Mouse (Mus musculus): ENCODE data around the gene Zbtb1. TPM values are rescaled to one million over a fixed set of nuclear protein-coding genes. Genes with fewer than 3 reads are reported as not detected.
A peak's percentile ranks its signal among the peaks of the same experiment; 100 is the strongest.

Zbtb1 gene
- 10.0 and 10.5 TPM in 2 replicates for polyA plus RNA-seq (2015; fragmentation: Nextera tagmentation; extraction: Ambion mirVana)

- Histone ChIP-seq H3K4me3 (ENCODE audit: low read length) (peak within 1 kb of the TSS; percentile 97), H3K27me3 (ENCODE audit: insufficient read depth, low read length) (no peaks in the 10 kb centered on the region), H3K36me3 (ENCODE audit: insufficient read depth, low read length) (no peaks in the 10 kb centered on the region), H3K4me2 (replicated peaks; ENCODE audit: low read depth, low read length) (peak within 1 kb of the TSS; percentile 78), H3K9me3 (ENCODE audit: low read length) (no peaks in the 10 kb centered on the region), H3K4me1 (ENCODE audit: insufficient read depth, low read length) (peaks cover 48% of the 10 kb centered on the region), H3K9ac (replicated peaks; ENCODE audit: low read length) (peak within 1 kb of the TSS; percentile 100), H3K27ac (ENCODE audit: low read length) (peak within 1 kb of the TSS; percentile 100)
- ATAC-seq (ENCODE audit: low FRiP score, low TSS enrichment), result peak; percentile 78
- under 1% methylated on average over 91 of the region's 99 CpGs for WGBS
Measured at GRCm38 (mm10) chr12:76369978-76370830, at the start of gene Zbtb1. Gene Zbtb1, plus strand, starts transcription at chr12:76370266.

- no peaks in the 10 kb centered on the region for H3K9me3 ChIP-seq (ENCODE audit: low read length)
- peak within 1 kb of the TSS; percentile 93 for H3K4me2 ChIP-seq (replicated peaks; ENCODE audit: low read depth, low read length)
- no peak within 1 kb of the TSS for H3K27ac ChIP-seq (ENCODE audit: low read length)
- peaks cover 12% of the 10 kb centered on the region; the same call in 1 of the 2 replicates for H3K4me1 ChIP-seq (ENCODE audit: insufficient read depth, low read length)
- ATAC-seq (ENCODE audit: low FRiP score, low TSS enrichment), result peak; percentile 98
- peaks cover 7% of the 10 kb centered on the region; the same call in 1 of the 2 replicates for H3K36me3 ChIP-seq (ENCODE audit: insufficient read depth, low read length)
- no peaks in the 10 kb centered on the region for H3K27me3 ChIP-seq (ENCODE audit: insufficient read depth, low read length)
- H3K9ac ChIP-seq (replicated peaks; ENCODE audit: low read length), result peak within 1 kb of the TSS; percentile 72
- peak within 1 kb of the TSS; percentile 66 for H3K4me3 ChIP-seq (ENCODE audit: low read length)
- 3% methylated on average over 51 of the region's 53 CpGs for WGBS
Measured at GRCm38 (mm10) chr12:76324679-76325431, 45.2 kb upstream of the Zbtb1 start, which contains the start of gene Akap5. Gene Akap5, plus strand, starts transcription at chr12:76324891.

GRCm38 (mm10) chr12:76326437-76327220 is 43.4 kb upstream of the Zbtb1 start:
- no peaks in the 10 kb centered on the region for H3K36me3 ChIP-seq (ENCODE audit: insufficient read depth, low read length)
- H3K4me2 ChIP-seq (replicated peaks; ENCODE audit: low read depth, low read length), result no peak overlapping the region
- no peak for ATAC-seq (ENCODE audit: low FRiP score, low TSS enrichment)
- no peak overlapping the region for H3K9ac ChIP-seq (replicated peaks; ENCODE audit: low read length)
- H3K27ac ChIP-seq (ENCODE audit: low read length), result no peak overlapping the region
- H3K9me3 ChIP-seq (ENCODE audit: low read length), result no peaks in the 10 kb centered on the region
- H3K4me3 ChIP-seq (ENCODE audit: low read length), result no peak overlapping the region
- H3K27me3 ChIP-seq (ENCODE audit: insufficient read depth, low read length), result no peaks in the 10 kb centered on the region
- 88% methylated on average over 23 of the region's 23 CpGs for WGBS
- H3K4me1 ChIP-seq (ENCODE audit: insufficient read depth, low read length), result peaks cover 7% of the 10 kb centered on the region; the same call in 1 of the 2 replicates

- no peaks in the 10 kb centered on the region for H3K27me3 ChIP-seq (ENCODE audit: insufficient read depth, low read length)
- ATAC-seq (ENCODE audit: low FRiP score, low TSS enrichment), result no peak
- WGBS, result 81% methylated on average over 6 of the region's 6 CpGs
- no peaks in the 10 kb centered on the region for H3K9me3 ChIP-seq (ENCODE audit: low read length)
- H3K36me3 ChIP-seq (ENCODE audit: insufficient read depth, low read length), result no peaks in the 10 kb centered on the region
- peaks cover 7% of the 10 kb centered on the region; the same call in 1 of the 2 replicates for H3K4me1 ChIP-seq (ENCODE audit: insufficient read depth, low read length)
- no peak overlapping the region for H3K27ac ChIP-seq (ENCODE audit: low read length)
- no peak overlapping the region for H3K4me2 ChIP-seq (replicated peaks; ENCODE audit: low read depth, low read length)
- H3K9ac ChIP-seq (replicated peaks; ENCODE audit: low read length), result no peak overlapping the region
- H3K4me3 ChIP-seq (ENCODE audit: low read length), result no peak overlapping the region
Measured at GRCm38 (mm10) chr12:76328567-76329354, 41.3 kb upstream of the Zbtb1 start.

GRCm38 (mm10) chr12:76333688-76334087 is 36.4 kb upstream of the Zbtb1 start:
- 89% methylated on average over 5 of the region's 5 CpGs for WGBS
- no peaks in the 10 kb centered on the region for H3K36me3 ChIP-seq (ENCODE audit: insufficient read depth, low read length)
- no peak overlapping the region for H3K27ac ChIP-seq (ENCODE audit: low read length)
- no peaks in the 10 kb centered on the region for H3K27me3 ChIP-seq (ENCODE audit: insufficient read depth, low read length)
- no peak for ATAC-seq (ENCODE audit: low FRiP score, low TSS enrichment)
- H3K9me3 ChIP-seq (ENCODE audit: low read length), result no peaks in the 10 kb centered on the region
- H3K9ac ChIP-seq (replicated peaks; ENCODE audit: low read length), result no peak overlapping the region
- H3K4me2 ChIP-seq (replicated peaks; ENCODE audit: low read depth, low read length), result no peak overlapping the region
- no peaks in the 10 kb centered on the region for H3K4me1 ChIP-seq (ENCODE audit: insufficient read depth, low read length)
- no peak overlapping the region for H3K4me3 ChIP-seq (ENCODE audit: low read length)

GRCm38 (mm10) chr12:76335641-76336040 is 34.4 kb upstream of the Zbtb1 start:
- WGBS, result 76% methylated on average over 5 of the region's 5 CpGs
- Histone ChIP-seq H3K36me3 (ENCODE audit: insufficient read depth, low read length) (no peaks in the 10 kb centered on the region), H3K4me3 (ENCODE audit: low read length) (no peak overlapping the region), H3K9me3 (ENCODE audit: low read length) (no peaks in the 10 kb centered on the region), H3K9ac (replicated peaks; ENCODE audit: low read length) (no peak overlapping the region), H3K27me3 (ENCODE audit: insufficient read depth, low read length) (no peaks in the 10 kb centered on the region), H3K4me2 (replicated peaks; ENCODE audit: low read depth, low read length) (no peak overlapping the region), H3K27ac (ENCODE audit: low read length) (no peak overlapping the region), H3K4me1 (ENCODE audit: insufficient read depth, low read length) (no peaks in the 10 kb centered on the region)
- ATAC-seq (ENCODE audit: low FRiP score, low TSS enrichment), result no peak

- Histone ChIP-seq H3K27me3 (ENCODE audit: insufficient read depth, low read length) (no peaks in the 10 kb centered on the region), H3K4me3 (ENCODE audit: low read length) (no peak overlapping the region), H3K9ac (replicated peaks; ENCODE audit: low read length) (no peak overlapping the region), H3K4me2 (replicated peaks; ENCODE audit: low read depth, low read length) (no peak overlapping the region), H3K4me1 (ENCODE audit: insufficient read depth, low read length) (no peaks in the 10 kb centered on the region), H3K27ac (ENCODE audit: low read length) (no peak overlapping the region), H3K9me3 (ENCODE audit: low read length) (no peaks in the 10 kb centered on the region), H3K36me3 (ENCODE audit: insufficient read depth, low read length) (no peaks in the 10 kb centered on the region)
- 77% methylated on average over 17 of the region's 17 CpGs for WGBS
- ATAC-seq (ENCODE audit: low FRiP score, low TSS enrichment), result no peak
Measured at GRCm38 (mm10) chr12:76336111-76336965, 33.7 kb upstream of the Zbtb1 start.

GRCm38 (mm10) chr12:76341080-76341479 is 29.0 kb upstream of the Zbtb1 start:
- H3K36me3 ChIP-seq (ENCODE audit: insufficient read depth, low read length), result no peaks in the 10 kb centered on the region
- no peak overlapping the region for H3K27ac ChIP-seq (ENCODE audit: low read length)
- ATAC-seq (ENCODE audit: low FRiP score, low TSS enrichment), result no peak
- no peaks in the 10 kb centered on the region for H3K4me1 ChIP-seq (ENCODE audit: insufficient read depth, low read length)
- no peak overlapping the region for H3K9ac ChIP-seq (replicated peaks; ENCODE audit: low read length)
- H3K4me3 ChIP-seq (ENCODE audit: low read length), result no peak overlapping the region
- WGBS, result 5% methylated on average over 4 of the region's 4 CpGs
- H3K4me2 ChIP-seq (replicated peaks; ENCODE audit: low read depth, low read length), result no peak overlapping the region
- H3K27me3 ChIP-seq (ENCODE audit: insufficient read depth, low read length), result no peaks in the 10 kb centered on the region
- no peaks in the 10 kb centered on the region for H3K9me3 ChIP-seq (ENCODE audit: low read length)

Measured in kidney, embryonic 16.5 days (tissue).